Mouse (Mus musculus) midbrain, embryonic 13.5 days (tissue): ENCODE results near the gene Slc12a5. TPM values are rescaled to one million over a fixed set of nuclear protein-coding genes. Genes with fewer than 3 reads are reported as not detected.

Experiments used
- ATAC-seq: fragments of 200-750 bp; cut with Nextera tagmentation; 2 replicates; pipeline ENCODE4 v1.8.0; 2017; ENCODE audit warnings: mild to moderate bottlenecking, moderate TSS enrichment, moderate library complexity
- H3K27ac ChIP-seq: fragments of 300-500 bp; sonication (generic); 2 replicates; pipeline ENCODE4 v1.5.1; 2015; ENCODE audit warnings: inconsistent platforms, mild to moderate bottlenecking, moderate library complexity
- H3K27me3 ChIP-seq: fragments of 300-500 bp; sonication (generic); 2 replicates; pipeline ENCODE4 v1.6.1; 2015; ENCODE audit warnings: mild to moderate bottlenecking, inconsistent platforms
- H3K36me3 ChIP-seq: fragments of 300-500 bp; sonication (generic); 2 replicates; pipeline ENCODE4 v1.6.1; 2015; ENCODE audit warnings: mild to moderate bottlenecking, inconsistent platforms
- H3K4me1 ChIP-seq: fragments of 300-500 bp; sonication (generic); replicated peaks from 2 replicates; pipeline ENCODE4 v1.6.1; 2015; ENCODE audit warnings: inconsistent platforms
- H3K4me2 ChIP-seq: fragments of 300-500 bp; sonication (generic); replicated peaks from 2 replicates; pipeline ENCODE4 v1.6.1; 2015; ENCODE audit warnings: moderate library complexity, mild to moderate bottlenecking, inconsistent platforms
- H3K4me3 ChIP-seq: fragments of 300-500 bp; sonication (generic); replicated peaks from 2 replicates; pipeline ENCODE4 v1.5.1; 2015; ENCODE audit warnings: mild to moderate bottlenecking, inconsistent platforms
- H3K9ac ChIP-seq: fragments of 300-500 bp; sonication (generic); replicated peaks from 2 replicates; pipeline ENCODE4 v1.6.1; 2015; ENCODE audit warnings: mild to moderate bottlenecking, inconsistent platforms
- H3K9me3 ChIP-seq: fragments of 300-500 bp; sonication (generic); 2 replicates; pipeline ENCODE4 v1.6.1; 2016; ENCODE audit warnings: mild to moderate bottlenecking, inconsistent platforms
- WGBS: fragments of 180-500 bp; shearing (Covaris S2); methylation state at CpG from one replicate; pipeline ENCODE4 v1.1.7; 2015; 5-methylcytosine and 5-hydroxymethylcytosine counted together
- polyA plus RNA-seq: library from polyadenylated mRNA; unstranded; fragments of >200 nt; fragmentation: Nextera tagmentation; extraction: Ambion mirVana; gene quantifications from 2 replicates; pipeline ENCODE4 v1.2.1, GENCODE M21; 2015

Slc12a5 gene
- polyA plus RNA-seq, 1 experiment from 2014 or later, result 19.7 TPM

DNA sequence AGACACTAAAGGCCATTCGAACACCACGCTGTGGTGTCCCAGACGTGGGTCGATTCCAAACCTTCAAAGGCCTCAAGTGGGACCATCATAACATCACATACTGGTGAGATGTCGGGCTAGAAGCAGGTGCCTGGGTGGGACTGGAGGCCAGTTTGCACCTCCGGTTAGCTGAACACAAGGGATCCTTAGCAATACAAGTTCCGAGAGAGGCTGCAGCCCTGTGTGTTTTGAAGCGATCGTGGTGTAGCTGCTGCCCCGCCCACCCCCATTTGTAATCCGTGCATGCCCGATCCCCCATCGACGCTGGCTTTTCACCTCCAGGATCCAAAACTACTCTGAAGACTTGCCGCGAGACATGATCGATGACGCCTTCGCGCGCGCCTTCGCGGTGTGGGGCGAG lies 11.6 kb upstream of the Slc12a5 start:
- no peak overlapping the region for H3K27ac ChIP-seq
- no peaks in the 10 kb centered on the region for H3K9me3 ChIP-seq
- peaks cover 86% of the 10 kb centered on the region for H3K27me3 ChIP-seq
- peak overlapping the region; percentile 27 for H3K4me3 ChIP-seq
- peaks cover 27% of the 10 kb centered on the region for H3K4me1 ChIP-seq
- WGBS, result 5% methylated on average over 25 of the region's 25 CpGs
- ATAC-seq, result no peak
- H3K36me3 ChIP-seq, result no peaks in the 10 kb centered on the region
- H3K9ac ChIP-seq, result no peak overlapping the region
- peak overlapping the region; percentile 36 for H3K4me2 ChIP-seq

- Histone ChIP-seq H3K4me1 (peaks cover 35% of the 10 kb centered on the region), H3K27me3 (peaks cover 87% of the 10 kb centered on the region)
- WGBS, result 22% methylated on average over 13 of the region's 13 CpGs
Observed at GRCm38 (mm10) chr2:164950501-164950900, 10.1 kb upstream of the Slc12a5 start.

GRCm38 (mm10) chr2:164951745-164952144 lies 8.9 kb upstream of the Slc12a5 start:
- 79% methylated on average over 4 of the region's 4 CpGs for WGBS
- peaks cover 35% of the 10 kb centered on the region for H3K4me1 ChIP-seq
- no peak overlapping the region for H3K9ac ChIP-seq
- no peak overlapping the region for H3K27ac ChIP-seq
- no peak overlapping the region for H3K4me3 ChIP-seq
- H3K27me3 ChIP-seq, result peaks cover 80% of the 10 kb centered on the region
- ATAC-seq, result no peak
- H3K9me3 ChIP-seq, result no peaks in the 10 kb centered on the region
- no peaks in the 10 kb centered on the region for H3K36me3 ChIP-seq
- H3K4me2 ChIP-seq, result no peak overlapping the region

More at GRCm38 (mm10) chr2:164950501-164950900, 10.1 kb upstream of the Slc12a5 start:
- no peaks in the 10 kb centered on the region for H3K9me3 ChIP-seq
- H3K36me3 ChIP-seq, result no peaks in the 10 kb centered on the region
- H3K9ac ChIP-seq, result no peak overlapping the region
- ATAC-seq, result no peak
- no peak overlapping the region for H3K27ac ChIP-seq
- H3K4me2 ChIP-seq, result no peak overlapping the region
- H3K4me3 ChIP-seq, result no peak overlapping the region

GRCm38 (mm10) chr2:164952448-164952847 lies 8.2 kb upstream of the Slc12a5 start:
- Histone ChIP-seq H3K27me3 (peaks cover 75% of the 10 kb centered on the region), H3K4me1 (peaks cover 35% of the 10 kb centered on the region)
- WGBS, result 43% methylated on average over 13 of the region's 13 CpGs

DNA sequence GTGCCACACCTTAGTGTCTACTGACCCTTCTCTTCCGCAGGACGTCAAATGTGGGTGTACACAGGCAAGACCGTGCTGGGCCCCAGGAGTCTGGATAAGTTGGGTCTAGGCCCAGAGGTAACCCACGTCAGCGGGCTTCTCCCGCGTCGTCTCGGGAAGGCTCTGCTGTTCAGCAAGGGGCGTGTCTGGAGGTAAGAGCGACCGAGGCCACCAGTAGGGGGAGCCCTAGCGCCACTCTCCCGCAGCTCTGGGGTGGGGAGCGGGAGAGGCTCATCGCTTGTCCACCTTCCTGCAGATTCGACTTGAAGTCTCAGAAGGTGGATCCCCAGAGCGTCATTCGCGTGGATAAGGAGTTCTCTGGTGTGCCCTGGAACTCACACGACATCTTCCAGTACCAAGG lies 7.4 kb upstream of the Slc12a5 start:
- Histone ChIP-seq H3K4me3 (no peak overlapping the region), H3K36me3 (no peaks in the 10 kb centered on the region), H3K4me1 (peaks cover 32% of the 10 kb centered on the region), H3K4me2 (peak overlapping the region; percentile 17; the same call in 1 of the 2 replicates), H3K27me3 (peaks cover 67% of the 10 kb centered on the region), H3K9me3 (no peaks in the 10 kb centered on the region), H3K9ac (0 out of 2 replicates have a peak overlapping the region, but pooled peaks have one; percentile 7), H3K27ac (no peak overlapping the region)
- ATAC-seq, result peak; percentile 86
- WGBS, result 2% methylated on average over 21 of the region's 21 CpGs

More at GRCm38 (mm10) chr2:164952448-164952847, 8.2 kb upstream of the Slc12a5 start:
- no peak overlapping the region for H3K4me3 ChIP-seq
- H3K4me2 ChIP-seq, result no peak overlapping the region
- no peak overlapping the region for H3K9ac ChIP-seq
- ATAC-seq, result no peak
- no peaks in the 10 kb centered on the region for H3K9me3 ChIP-seq
- no peak overlapping the region for H3K27ac ChIP-seq
- H3K36me3 ChIP-seq, result no peaks in the 10 kb centered on the region

DNA sequence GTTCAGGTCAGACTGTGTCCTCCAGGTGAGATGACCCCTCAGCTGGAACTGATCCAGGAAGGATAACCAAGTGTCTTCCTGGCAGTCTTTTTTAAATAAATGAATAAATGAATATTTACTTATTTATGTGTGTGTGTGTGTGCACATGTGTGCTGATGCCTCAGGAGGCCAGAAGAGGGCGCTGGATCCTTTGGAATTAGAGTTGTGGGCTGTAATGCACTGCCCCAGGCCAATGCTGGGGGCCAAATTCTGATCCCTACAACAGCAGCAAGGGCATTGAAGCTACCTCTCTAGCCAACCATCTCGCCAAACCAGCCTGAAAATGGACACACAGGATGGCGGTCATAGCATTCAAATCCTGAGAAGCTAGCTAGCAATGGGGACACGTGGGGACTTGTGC lies 4.9 kb upstream of the Slc12a5 start:
- ATAC-seq, result no peak
- WGBS, result 69% methylated on average over 4 of the region's 4 CpGs

DNA sequence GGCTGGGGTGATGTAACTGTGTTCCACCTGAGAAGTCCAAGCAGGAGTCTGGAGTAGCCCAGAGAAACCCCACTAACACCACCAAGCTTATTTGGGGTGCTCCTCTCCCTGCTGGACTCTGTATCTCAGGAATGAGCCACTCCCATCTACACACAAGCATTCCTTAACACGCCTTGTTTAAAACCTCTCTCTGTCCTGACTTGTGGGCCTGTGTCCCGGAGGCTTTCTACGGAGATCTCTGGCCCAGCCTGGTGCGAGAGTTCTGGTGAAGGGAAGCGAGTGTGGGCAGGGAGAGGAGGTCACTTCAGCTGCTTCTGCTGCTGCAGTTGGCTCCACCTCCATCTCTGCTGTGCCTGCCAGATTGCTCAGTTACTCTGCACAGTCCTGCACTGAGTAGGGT lies 4.4 kb upstream of the Slc12a5 start:
- H3K36me3 ChIP-seq, result no peaks in the 10 kb centered on the region
- 82% methylated on average over 5 of the region's 5 CpGs for WGBS
- peaks cover 37% of the 10 kb centered on the region for H3K27me3 ChIP-seq
- no peak overlapping the region for H3K9ac ChIP-seq
- no peaks in the 10 kb centered on the region for H3K9me3 ChIP-seq
- no peak overlapping the region for H3K27ac ChIP-seq
- H3K4me1 ChIP-seq, result peaks cover 26% of the 10 kb centered on the region
- H3K4me3 ChIP-seq, result no peak overlapping the region
- no peak for ATAC-seq
- no peak overlapping the region for H3K4me2 ChIP-seq

More for the DNA sequence above, 4.9 kb upstream of the Slc12a5 start:
- H3K27ac ChIP-seq, result no peak overlapping the region
- no peaks in the 10 kb centered on the region for H3K9me3 ChIP-seq
- H3K4me1 ChIP-seq, result peaks cover 23% of the 10 kb centered on the region
- no peak overlapping the region for H3K9ac ChIP-seq
- H3K4me3 ChIP-seq, result no peak overlapping the region
- no peaks in the 10 kb centered on the region for H3K36me3 ChIP-seq
- H3K4me2 ChIP-seq, result no peak overlapping the region
- peaks cover 42% of the 10 kb centered on the region for H3K27me3 ChIP-seq

- Histone ChIP-seq H3K4me3 (no peak overlapping the region), H3K9ac (no peak overlapping the region), H3K36me3 (no peaks in the 10 kb centered on the region), H3K27ac (no peak overlapping the region), H3K27me3 (peaks cover 22% of the 10 kb centered on the region), H3K4me2 (no peak overlapping the region), H3K9me3 (no peaks in the 10 kb centered on the region), H3K4me1 (peaks cover 39% of the 10 kb centered on the region)
- ATAC-seq, result no peak
- WGBS, result 64% methylated on average over 9 of the region's 9 CpGs
Observed at GRCm38 (mm10) chr2:164957548-164958315, 2.9 kb upstream of the Slc12a5 start.

GRCm38 (mm10) chr2:164961506-164962182 lies 1.0 kb downstream of the Slc12a5 start:
- WGBS, result 10% methylated on average over 15 of the region's 17 CpGs
- H3K27ac ChIP-seq, result peak overlapping the region; percentile 49
- no peaks in the 10 kb centered on the region for H3K9me3 ChIP-seq
- H3K27me3 ChIP-seq, result peaks cover 15% of the 10 kb centered on the region
- peaks cover 52% of the 10 kb centered on the region for H3K4me1 ChIP-seq
- ATAC-seq, result no peak
- H3K4me3 ChIP-seq, result peak overlapping the region; percentile 56
- peak overlapping the region; percentile 62 for H3K4me2 ChIP-seq
- no peaks in the 10 kb centered on the region for H3K36me3 ChIP-seq
- H3K9ac ChIP-seq, result peak overlapping the region; percentile 65

DNA sequence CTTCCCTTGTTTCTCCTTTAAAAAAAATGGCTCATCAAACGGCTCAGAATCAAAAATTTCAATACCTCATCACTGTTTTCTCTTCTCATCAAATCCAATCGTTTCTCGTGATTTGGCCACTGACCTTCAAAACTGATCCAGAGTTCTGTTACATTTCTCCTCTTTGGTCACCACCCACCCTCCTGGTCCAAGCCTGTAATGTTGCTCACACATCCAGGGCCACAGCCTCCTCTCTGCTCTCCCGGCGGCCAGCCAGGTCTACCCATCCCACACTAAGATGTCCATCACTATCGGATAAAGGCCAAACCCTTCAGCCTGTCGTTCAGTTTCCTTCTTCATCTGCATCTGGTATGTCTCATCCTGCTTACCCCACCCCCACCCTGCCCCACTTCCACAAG lies 1.6 kb downstream of the Slc12a5 start:
- Histone ChIP-seq H3K9ac (no peak overlapping the region), H3K36me3 (no peaks in the 10 kb centered on the region), H3K4me2 (peak overlapping the region; percentile 62; the same call in 1 of the 2 replicates), H3K4me3 (0 out of 2 replicates have a peak overlapping the region, but pooled peaks have one; percentile 56), H3K4me1 (peaks cover 56% of the 10 kb centered on the region), H3K27me3 (peaks cover 18% of the 10 kb centered on the region), H3K27ac (no peak overlapping the region; the same call in 1 of the 2 replicates), H3K9me3 (no peaks in the 10 kb centered on the region)
- 56% methylated on average over 7 of the region's 7 CpGs for WGBS
- no peak for ATAC-seq

GRCm38 (mm10) chr2:164964242-164964894 lies 3.8 kb downstream of the Slc12a5 start:
- Histone ChIP-seq H3K27ac (peak overlapping the region; percentile 91), H3K4me3 (no peak overlapping the region; the same call in 1 of the 2 replicates), H3K27me3 (peaks cover 40% of the 10 kb centered on the region), H3K9me3 (no peaks in the 10 kb centered on the region), H3K9ac (0 out of 2 replicates have a peak overlapping the region, but pooled peaks have one; percentile 19), H3K4me1 (peaks cover 78% of the 10 kb centered on the region), H3K36me3 (no peaks in the 10 kb centered on the region), H3K4me2 (peak overlapping the region; percentile 47)
- ATAC-seq, result peak; percentile 74
- 14% methylated on average over 9 of the region's 9 CpGs for WGBS

DNA sequence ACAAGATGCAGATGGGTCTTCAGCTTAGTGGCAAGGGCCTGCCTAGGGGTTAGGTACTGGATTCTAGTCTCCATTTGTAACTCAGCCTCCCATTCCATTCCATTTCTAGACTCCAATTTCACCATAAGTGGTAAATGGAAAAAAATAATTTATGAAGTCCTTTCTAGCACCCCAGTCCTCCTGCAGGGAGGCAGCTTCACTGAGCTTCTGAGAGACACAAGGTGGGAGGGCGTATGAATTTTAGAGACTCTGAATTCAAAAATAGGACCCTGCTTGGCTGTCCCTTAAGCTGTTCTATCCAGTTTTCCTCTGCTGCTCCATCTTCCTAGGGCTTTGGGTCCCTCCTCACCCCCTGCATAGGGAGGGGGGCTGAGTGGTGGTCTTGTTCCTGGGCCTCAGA lies 4.4 kb downstream of the Slc12a5 start:
- ATAC-seq, result no peak
- peak overlapping the region; percentile 91 for H3K27ac ChIP-seq
- peaks cover 46% of the 10 kb centered on the region for H3K27me3 ChIP-seq
- no peak overlapping the region for H3K4me3 ChIP-seq
- H3K36me3 ChIP-seq, result no peaks in the 10 kb centered on the region
- H3K9me3 ChIP-seq, result no peaks in the 10 kb centered on the region
- peaks cover 84% of the 10 kb centered on the region for H3K4me1 ChIP-seq
- H3K4me2 ChIP-seq, result peak overlapping the region; percentile 47
- 0 out of 2 replicates have a peak overlapping the region, but pooled peaks have one; percentile 19 for H3K9ac ChIP-seq
- 83% methylated on average over 1 of the region's 1 CpGs for WGBS
